Mouse (Mus musculus): Measurements from ENCODE around the gene Tmem8b.

- TF ChIP-seq CTCF (IDR thresholded peaks at IDR 0.05; ENCODE audit: low read depth, low read length) (no peak), POLR2AphosphoS5 (IDR thresholded peaks at IDR 0.05; ENCODE audit: insufficient replicate concordance, low read depth, low read length) (no peak), GATA1 (IDR thresholded peaks at IDR 0.05; ENCODE audit: borderline replicate concordance, low read length) (no peak)
These were observed 21.2 kb downstream of the Tmem8b start for GRCm38 (mm10) chr4:43690021-43690420.

Data from G1E (cell line).